Mouse (Mus musculus) C2C12 (cell line): ENCODE data around the gene Vps4b. TPM values are rescaled to one million over a fixed set of nuclear protein-coding genes. Genes with fewer than 3 reads are reported as not detected.

Source experiments
- H3K27me3 ChIP-seq: one replicate; pipeline ENCODE4 v1.6.1; 2011; ENCODE audit not compliant: control insufficient read depth, insufficient read depth, insufficient read length
- H3K36me3 ChIP-seq: one replicate; pipeline ENCODE4 v1.6.1; 2011; ENCODE audit not compliant: control insufficient read depth, insufficient read depth
- H3K4me3 ChIP-seq: one replicate; pipeline ENCODE4 v1.5.1; 2011; ENCODE audit warnings: mild to moderate bottlenecking, control low read depth; ENCODE audit not compliant: poor library complexity, insufficient read depth, severe bottlenecking
- H3K79me2 ChIP-seq: one replicate; pipeline ENCODE4 v1.6.1; 2011; ENCODE audit not compliant: control insufficient read depth, insufficient read depth
- H3K79me3 ChIP-seq: one replicate; pipeline ENCODE4 v1.6.1; 2011; ENCODE audit warnings: low read depth, control low read depth
- H3ac ChIP-seq: one replicate; pipeline ENCODE3; 2011; ENCODE audit warnings: low read depth; ENCODE audit not compliant: control insufficient read depth, insufficient read length
- CEBPB ChIP-seq: IDR thresholded peaks from one replicate; pipeline ENCODE4 v1.6.1; 2011; ENCODE audit warnings: low read depth, mild to moderate bottlenecking, control low read depth, moderate library complexity
- CTCF ChIP-seq: IDR thresholded peaks from one replicate; pipeline ENCODE4 v1.5.1; 2011; ENCODE audit not compliant: control insufficient read depth, insufficient read depth, insufficient read length
- FOSL1 ChIP-seq: IDR thresholded peaks from one replicate; pipeline ENCODE4 v1.8.0; 2011; ENCODE audit warnings: mild to moderate bottlenecking, low read length; ENCODE audit not compliant: poor library complexity, insufficient read depth, severe bottlenecking
- MAX ChIP-seq: IDR thresholded peaks from one replicate; pipeline ENCODE4 v1.6.1; 2011; ENCODE audit warnings: mild to moderate bottlenecking, control low read depth
- MYOD1 ChIP-seq: IDR thresholded peaks from one replicate; pipeline ENCODE4 v1.6.1; 2011; ENCODE audit warnings: low read depth; ENCODE audit not compliant: control insufficient read depth, insufficient read length
- MYOG ChIP-seq: IDR thresholded peaks from one replicate; pipeline ENCODE4 v1.6.1; 2011; ENCODE audit not compliant: control insufficient read depth, insufficient read length; ENCODE audit errors: extremely low read depth
- USF1 ChIP-seq: IDR thresholded peaks from one replicate; pipeline ENCODE4 v1.6.1; 2011; ENCODE audit warnings: low read depth, mild to moderate bottlenecking, control low read depth, moderate library complexity
- polyA plus RNA-seq: library from polyadenylated mRNA; unstranded; fragments of >200 nt; fragmentation: generic; extraction: Trizol; gene quantifications from one replicate; pipeline ENCODE4 v1.2.1, GENCODE M21; 2012; ENCODE audit warnings: missing spikeins

The Vps4b gene
- polyA plus RNA-seq, 1 experiment: 16.8 TPM

- H3ac ChIP-seq: no peak overlapping the region
- no peaks in the 10 kb centered on the region for H3K27me3 ChIP-seq
- no peaks in the 10 kb centered on the region for H3K79me2 ChIP-seq
- no peak overlapping the region for H3K4me3 ChIP-seq
- no peaks in the 10 kb centered on the region for H3K79me3 ChIP-seq
- TF ChIP-seq USF1 (no peak), FOSL1 (no peak), CTCF (no peak), MYOD1 (no peak), MAX (no peak), CEBPB (no peak), MYOG (no peak)
- H3K36me3 ChIP-seq: peaks cover 24% of the 10 kb centered on the region
Measured at GRCm38 (mm10) chr1:106748555-106749315, 47.8 kb downstream of the Vps4b start.

- TF ChIP-seq CEBPB: no peak
- no peak for TF ChIP-seq MAX
- no peak for TF ChIP-seq MYOG
- no peak for TF ChIP-seq MYOD1
- no peak for TF ChIP-seq CTCF
- TF ChIP-seq USF1: no peak
- TF ChIP-seq FOSL1: no peak
- peaks cover 22% of the 10 kb centered on the region for H3K36me3 ChIP-seq
- no peaks in the 10 kb centered on the region for H3K79me2 ChIP-seq
- no peaks in the 10 kb centered on the region for H3K27me3 ChIP-seq
- no peak overlapping the region for H3ac ChIP-seq
- H3K4me3 ChIP-seq: no peak overlapping the region
- no peaks in the 10 kb centered on the region for H3K79me3 ChIP-seq
Measured at GRCm38 (mm10) chr1:106742980-106743379, 53.5 kb downstream of the Vps4b start.

DNA sequence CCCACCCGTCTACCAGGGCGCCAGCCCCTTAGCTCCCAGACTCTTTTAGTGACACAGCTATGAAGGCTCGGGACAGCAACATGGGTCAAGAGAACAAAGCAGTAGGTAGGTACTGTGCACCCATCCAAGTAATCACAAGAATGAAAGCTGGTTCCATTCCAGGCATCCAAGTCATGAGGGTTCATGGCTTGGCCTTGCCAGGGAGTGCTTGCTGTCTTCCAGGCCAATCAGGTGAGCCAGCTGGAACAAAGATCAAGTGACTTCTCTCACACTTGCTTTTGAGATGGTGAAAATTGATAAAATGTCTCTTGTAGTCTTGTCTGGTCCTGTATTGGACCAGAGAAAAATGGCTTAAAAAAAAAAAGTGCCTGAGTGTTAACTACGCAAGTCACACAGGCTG is 55.8 kb downstream of the Vps4b start:
- no peaks in the 10 kb centered on the region for H3K27me3 ChIP-seq
- no peak overlapping the region for H3ac ChIP-seq
- H3K4me3 ChIP-seq: no peak overlapping the region
- no peak for TF ChIP-seq CEBPB
- no peak for TF ChIP-seq MYOD1
- no peak for TF ChIP-seq FOSL1
- no peak for TF ChIP-seq USF1
- no peak for TF ChIP-seq CTCF
- TF ChIP-seq MYOG: no peak
- TF ChIP-seq MAX: no peak
- peaks cover 4% of the 10 kb centered on the region for H3K36me3 ChIP-seq
- no peaks in the 10 kb centered on the region for H3K79me3 ChIP-seq
- no peaks in the 10 kb centered on the region for H3K79me2 ChIP-seq

GRCm38 (mm10) chr1:106739810-106740209 is 56.7 kb downstream of the Vps4b start:
- H3K79me2 ChIP-seq: no peaks in the 10 kb centered on the region
- H3K36me3 ChIP-seq: peaks cover 4% of the 10 kb centered on the region
- no peak for TF ChIP-seq MYOD1
- TF ChIP-seq CEBPB: no peak
- no peak for TF ChIP-seq MAX
- TF ChIP-seq FOSL1: no peak
- no peak for TF ChIP-seq USF1
- no peak for TF ChIP-seq CTCF
- no peak for TF ChIP-seq MYOG
- no peak overlapping the region for H3ac ChIP-seq
- H3K79me3 ChIP-seq: no peaks in the 10 kb centered on the region
- no peaks in the 10 kb centered on the region for H3K27me3 ChIP-seq
- H3K4me3 ChIP-seq: no peak overlapping the region

- Histone ChIP-seq H3K79me2 (no peaks in the 10 kb centered on the region), H3K4me3 (no peak overlapping the region), H3K79me3 (no peaks in the 10 kb centered on the region), H3ac (no peak overlapping the region), H3K36me3 (peaks cover 12% of the 10 kb centered on the region), H3K27me3 (no peaks in the 10 kb centered on the region)
- TF ChIP-seq MAX (no peak), MYOG (no peak), CEBPB (no peak)
Measured at GRCm38 (mm10) chr1:106738092-106738491, 58.4 kb downstream of the Vps4b start.

DNA sequence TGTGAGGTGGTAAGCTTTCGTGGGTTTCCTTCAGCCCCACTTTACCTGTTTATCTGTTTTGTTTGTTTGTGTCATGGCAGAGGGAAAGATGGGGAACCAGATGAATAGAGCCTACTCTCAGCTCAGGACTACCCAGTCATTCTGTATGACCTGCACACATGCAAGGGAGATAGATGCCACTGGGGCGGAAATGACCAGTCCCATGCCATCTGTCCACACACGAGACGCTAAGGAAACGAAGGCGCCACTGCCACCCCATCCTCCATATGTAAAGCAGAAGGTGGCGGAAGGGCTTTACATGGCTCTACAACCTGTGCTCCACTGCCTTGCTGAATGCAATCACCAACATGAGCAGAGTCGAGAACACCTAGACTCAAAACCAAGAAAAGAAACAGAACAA is 60.3 kb downstream of the Vps4b start:
- H3K79me2 ChIP-seq: no peaks in the 10 kb centered on the region
- H3K27me3 ChIP-seq: no peaks in the 10 kb centered on the region
- H3K36me3 ChIP-seq: peaks cover 12% of the 10 kb centered on the region
- no peak overlapping the region for H3ac ChIP-seq
- H3K4me3 ChIP-seq: no peak overlapping the region
- TF ChIP-seq MYOG (no peak), MYOD1 (no peak), CEBPB (no peak), MAX (no peak)
- H3K79me3 ChIP-seq: no peaks in the 10 kb centered on the region
